Mouse (Mus musculus) spleen, adult 2 months (tissue): ENCODE data around the gene Naxd. TPM values are rescaled to one million over a fixed set of nuclear protein-coding genes. Genes with fewer than 3 reads are reported as not detected.

Experiments used
- DNase-seq, 2 experiments: peaks; one replicate each; pipeline versions ENCODE4 v3.0.0 to v3.0.0-alpha.2; 2012 to 2021; ENCODE audit warnings: low spot score in 2 of 2, low read depth in 1 of 2
- H3K27ac ChIP-seq: fragments of 200-500 bp; 2 replicates; pipeline ENCODE4 v1.5.1; 2012; ENCODE audit warnings: low read length, inconsistent platforms; ENCODE audit not compliant: insufficient read depth
- H3K27me3 ChIP-seq: fragments of 200-500 bp; 2 replicates; pipeline ENCODE4 v1.6.1; 2012; ENCODE audit warnings: mild to moderate bottlenecking, moderate library complexity, low read length, inconsistent platforms; ENCODE audit not compliant: control insufficient read depth, insufficient read depth
- H3K36me3 ChIP-seq: fragments of 200-500 bp; 2 replicates; pipeline ENCODE4 v1.6.1; 2012; ENCODE audit warnings: mild to moderate bottlenecking, low read length, inconsistent platforms; ENCODE audit not compliant: control insufficient read depth, insufficient read depth
- H3K4me1 ChIP-seq: fragments of 200-500 bp; 2 replicates; pipeline ENCODE4 v1.6.1; 2011; ENCODE audit warnings: inconsistent platforms; ENCODE audit not compliant: control insufficient read depth, insufficient read depth, insufficient read length
- H3K4me3 ChIP-seq: fragments of 200-500 bp; 2 replicates; pipeline ENCODE4 v1.5.1; 2011; ENCODE audit warnings: mild to moderate bottlenecking, inconsistent platforms; ENCODE audit not compliant: insufficient read depth, insufficient read length; ENCODE audit errors: extremely low read depth
- CTCF ChIP-seq: fragments of 200-500 bp; IDR thresholded peaks from 2 replicates; pipeline ENCODE4 v1.5.1; 2011; ENCODE audit warnings: mild to moderate bottlenecking, inconsistent platforms; ENCODE audit not compliant: insufficient read depth, insufficient read length, insufficient replicate concordance; ENCODE audit errors: extremely low read depth
- POLR2A ChIP-seq: fragments of 200-500 bp; IDR thresholded peaks from 2 replicates; pipeline ENCODE4 v1.6.1; 2011; ENCODE audit warnings: low read depth, low read length, inconsistent platforms
- WGBS: fragments of 180-500 bp; shearing (Covaris S2); methylation state at CpG from one replicate; pipeline ENCODE4 v1.1.7; 2018; 5-methylcytosine and 5-hydroxymethylcytosine counted together
- polyA plus RNA-seq: library from polyadenylated mRNA; depleted of rRNA; stranded (reverse); fragments of >200 nt; gene quantifications from 2 replicates; pipeline ENCODE4 v1.2.3, GENCODE M21; 2012

Naxd gene
- polyA plus RNA-seq, 1 experiment: 61.6 TPM

GRCm38 (mm10) chr8:11510971-11511370 lies 13.7 kb downstream of the Naxd start:
- Histone ChIP-seq H3K4me3 (no peak overlapping the region), H3K27ac (no peak overlapping the region), H3K27me3 (no peaks in the 10 kb centered on the region), H3K4me1 (peaks cover 2% of the 10 kb centered on the region; the same call in 1 of the 2 replicates), H3K36me3 (peaks cover 46% of the 10 kb centered on the region)
- no peak for DNase-seq
- no peak for TF ChIP-seq POLR2A
- TF ChIP-seq CTCF: no peak
- WGBS: 89% methylated on average over 5 of the region's 5 CpGs

GRCm38 (mm10) chr8:11512711-11513110 lies 15.4 kb downstream of the Naxd start:
- peaks cover 45% of the 10 kb centered on the region for H3K36me3 ChIP-seq

GRCm38 (mm10) chr8:11513247-11513646 lies 15.9 kb downstream of the Naxd start:
- WGBS: 90% methylated on average over 5 of the region's 5 CpGs
- no peaks in the 10 kb centered on the region for H3K27me3 ChIP-seq
- no peak overlapping the region for H3K27ac ChIP-seq
- TF ChIP-seq CTCF (no peak), POLR2A (no peak)
- DNase-seq: no peak
- no peak overlapping the region for H3K4me3 ChIP-seq
- H3K36me3 ChIP-seq: peaks cover 44% of the 10 kb centered on the region
- no peaks in the 10 kb centered on the region for H3K4me1 ChIP-seq

More at GRCm38 (mm10) chr8:11512711-11513110, 15.4 kb downstream of the Naxd start:
- H3K4me1 ChIP-seq: no peaks in the 10 kb centered on the region
- H3K27ac ChIP-seq: no peak overlapping the region
- DNase-seq: no peak
- no peak overlapping the region for H3K4me3 ChIP-seq
- TF ChIP-seq CTCF (no peak), POLR2A (no peak)
- 81% methylated on average over 9 of the region's 9 CpGs for WGBS
- H3K27me3 ChIP-seq: no peaks in the 10 kb centered on the region

GRCm38 (mm10) chr8:11516292-11516691 lies 19.0 kb downstream of the Naxd start:
- WGBS: 94% methylated on average over 9 of the region's 9 CpGs
- Histone ChIP-seq H3K36me3 (peaks cover 34% of the 10 kb centered on the region), H3K27ac (no peak overlapping the region), H3K27me3 (no peaks in the 10 kb centered on the region), H3K4me3 (no peak overlapping the region), H3K4me1 (no peaks in the 10 kb centered on the region)
- DNase-seq: no peak
- no peak for TF ChIP-seq POLR2A
- TF ChIP-seq CTCF: no peak

- Histone ChIP-seq H3K27ac (no peak overlapping the region), H3K27me3 (no peaks in the 10 kb centered on the region), H3K4me3 (no peak overlapping the region), H3K36me3 (peaks cover 32% of the 10 kb centered on the region), H3K4me1 (no peaks in the 10 kb centered on the region)
- TF ChIP-seq POLR2A (no peak), CTCF (no peak)
- WGBS: 86% methylated on average over 16 of the region's 16 CpGs
- no peak for DNase-seq
Observed at GRCm38 (mm10) chr8:11517366-11518055, 20.2 kb downstream of the Naxd start.

- WGBS: 89% methylated on average over 6 of the region's 6 CpGs
- no peaks in the 10 kb centered on the region for H3K4me1 ChIP-seq
- DNase-seq: no peak
- no peak overlapping the region for H3K27ac ChIP-seq
- H3K27me3 ChIP-seq: no peaks in the 10 kb centered on the region
- no peak overlapping the region for H3K4me3 ChIP-seq
- no peak for TF ChIP-seq POLR2A
- no peak for TF ChIP-seq CTCF
- peaks cover 29% of the 10 kb centered on the region for H3K36me3 ChIP-seq
Observed at GRCm38 (mm10) chr8:11518056-11518396, 20.7 kb downstream of the Naxd start.

- Histone ChIP-seq H3K27me3 (no peaks in the 10 kb centered on the region), H3K4me3 (no peak overlapping the region), H3K4me1 (no peaks in the 10 kb centered on the region), H3K36me3 (peaks cover 23% of the 10 kb centered on the region), H3K27ac (no peak overlapping the region)
- no peak for DNase-seq
- TF ChIP-seq POLR2A (no peak), CTCF (no peak)
- 79% methylated on average over 11 of the region's 11 CpGs for WGBS
Observed at GRCm38 (mm10) chr8:11518676-11519075, 21.4 kb downstream of the Naxd start.
